Mouse (Mus musculus): ENCODE measurements around the gene Kcnk4. TPM values are rescaled to one million over a fixed set of nuclear protein-coding genes. Genes with fewer than 3 reads are reported as not detected.
"Not testable (repeated sequence)": the region's sequence is repeated elsewhere in the genome, so short reads cannot be mapped to it uniquely, and the experiment has no call there.

Kcnk4 gene
- polyA plus RNA-seq, 1 experiment, result 2.1 TPM

- DNase-seq (ENCODE audit: low read depth), result peak; percentile 99
- no peak for TF ChIP-seq CTCF (IDR thresholded peaks at IDR 0.05; ENCODE audit: borderline replicate concordance, extremely low read depth, insufficient read depth, insufficient read length)
- peak; percentile 51; the same call in 1 of the 2 replicates for TF ChIP-seq POLR2A (IDR thresholded peaks at IDR 0.05; ENCODE audit: borderline replicate concordance, extremely low read depth, insufficient read depth, insufficient read length, poor library complexity, severe bottlenecking)
Measured at GRCm38 (mm10) chr19:6909507-6910289, 24.6 kb downstream of the Kcnk4 start, which contains the start of the genes Trmt112 and Prdx5. TSS of gene Trmt112 (plus strand) at chr19:6909698. TSS of gene Prdx5 (minus strand) at chr19:6910106.

- no peak for DNase-seq (ENCODE audit: low read depth)
- TF ChIP-seq POLR2A (IDR thresholded peaks at IDR 0.05; ENCODE audit: borderline replicate concordance, extremely low read depth, insufficient read depth, insufficient read length, poor library complexity, severe bottlenecking) (no peak), CTCF (IDR thresholded peaks at IDR 0.05; ENCODE audit: borderline replicate concordance, extremely low read depth, insufficient read depth, insufficient read length) (no peak)
Measured at GRCm38 (mm10) chr19:6909021-6909420, 25.3 kb downstream of the Kcnk4 start.

- no peak for DNase-seq (ENCODE audit: low read depth)
Measured at GRCm38 (mm10) chr19:6907811-6908540, 26.3 kb downstream of the Kcnk4 start.

GRCm38 (mm10) chr19:6907094-6907493, 27.2 kb downstream of the Kcnk4 start:
- TF ChIP-seq POLR2A (IDR thresholded peaks at IDR 0.05; ENCODE audit: borderline replicate concordance, extremely low read depth, insufficient read depth, insufficient read length, poor library complexity, severe bottlenecking) (no peak), CTCF (IDR thresholded peaks at IDR 0.05; ENCODE audit: borderline replicate concordance, extremely low read depth, insufficient read depth, insufficient read length) (no peak)
- DNase-seq (ENCODE audit: low read depth), result no peak

More at GRCm38 (mm10) chr19:6907811-6908540, 26.3 kb downstream of the Kcnk4 start:
- TF ChIP-seq CTCF (IDR thresholded peaks at IDR 0.05; ENCODE audit: borderline replicate concordance, extremely low read depth, insufficient read depth, insufficient read length), result no peak
- TF ChIP-seq POLR2A (IDR thresholded peaks at IDR 0.05; ENCODE audit: borderline replicate concordance, extremely low read depth, insufficient read depth, insufficient read length, poor library complexity, severe bottlenecking), result no peak

GRCm38 (mm10) chr19:6906199-6906598, 28.1 kb downstream of the Kcnk4 start:
- TF ChIP-seq POLR2A (IDR thresholded peaks at IDR 0.05; ENCODE audit: borderline replicate concordance, extremely low read depth, insufficient read depth, insufficient read length, poor library complexity, severe bottlenecking) (no peak), CTCF (IDR thresholded peaks at IDR 0.05; ENCODE audit: borderline replicate concordance, extremely low read depth, insufficient read depth, insufficient read length) (no peak)
- DNase-seq (ENCODE audit: low read depth), result no peak

- no peak for DNase-seq (ENCODE audit: low read depth)
- TF ChIP-seq CTCF (IDR thresholded peaks at IDR 0.05; ENCODE audit: borderline replicate concordance, extremely low read depth, insufficient read depth, insufficient read length) (no peak), POLR2A (IDR thresholded peaks at IDR 0.05; ENCODE audit: borderline replicate concordance, extremely low read depth, insufficient read depth, insufficient read length, poor library complexity, severe bottlenecking) (no peak)
Measured at GRCm38 (mm10) chr19:6905498-6906159, 28.7 kb downstream of the Kcnk4 start.

- DNase-seq (ENCODE audit: low read depth), result no peak
- TF ChIP-seq CTCF (IDR thresholded peaks at IDR 0.05; ENCODE audit: borderline replicate concordance, extremely low read depth, insufficient read depth, insufficient read length), result no peak
Measured at GRCm38 (mm10) chr19:6904846-6905245, 29.5 kb downstream of the Kcnk4 start.

- TF ChIP-seq CTCF (IDR thresholded peaks at IDR 0.05; ENCODE audit: borderline replicate concordance, extremely low read depth, insufficient read depth, insufficient read length) (no peak), POLR2A (IDR thresholded peaks at IDR 0.05; ENCODE audit: borderline replicate concordance, extremely low read depth, insufficient read depth, insufficient read length, poor library complexity, severe bottlenecking) (no peak)
- no peak for DNase-seq (ENCODE audit: low read depth)
Measured at GRCm38 (mm10) chr19:6903031-6903430, 31.3 kb downstream of the Kcnk4 start.

- DNase-seq (ENCODE audit: low read depth), result no peak
- TF ChIP-seq POLR2A (IDR thresholded peaks at IDR 0.05; ENCODE audit: borderline replicate concordance, extremely low read depth, insufficient read depth, insufficient read length, poor library complexity, severe bottlenecking) (no peak), CTCF (IDR thresholded peaks at IDR 0.05; ENCODE audit: borderline replicate concordance, extremely low read depth, insufficient read depth, insufficient read length) (no peak)
Measured at GRCm38 (mm10) chr19:6899641-6900040, 34.7 kb downstream of the Kcnk4 start.

GRCm38 (mm10) chr19:6895608-6896305, 38.6 kb downstream of the Kcnk4 start:
- DNase-seq (ENCODE audit: low read depth), result not testable (repeated sequence)
